Mouse (Mus musculus): Measurements from ENCODE around the gene Rab11fip5.

Gene Rab11fip5

GRCm38 (mm10) chr6:85373951-85374733, at the start of gene Rab11fip5:
Rab11fip5 (minus strand) TSS chr6:85374634.
- DNase-seq = no peak

- no peak for DNase-seq
Observed at GRCm38 (mm10) chr6:85423836-85424379, 49.5 kb upstream of the Rab11fip5 start, which contains the start of gene Noto. Noto (plus strand) TSS chr6:85423886.

GRCm38 (mm10) chr6:85419150-85419549, 44.7 kb upstream of the Rab11fip5 start:
- DNase-seq = no peak

- no peak for DNase-seq
Observed at GRCm38 (mm10) chr6:85415829-85416228, 41.4 kb upstream of the Rab11fip5 start.

GRCm38 (mm10) chr6:85410771-85411273, 36.4 kb upstream of the Rab11fip5 start:
- peak; percentile 15 to 30 for DNase-seq

- DNase-seq = no peak
Observed at GRCm38 (mm10) chr6:85409003-85409402, 34.6 kb upstream of the Rab11fip5 start.

- DNase-seq = no peak
Observed at GRCm38 (mm10) chr6:85403039-85403438, 28.6 kb upstream of the Rab11fip5 start.

- DNase-seq = no peak
Observed at GRCm38 (mm10) chr6:85402613-85403012, 28.2 kb upstream of the Rab11fip5 start.

GRCm38 (mm10) chr6:85399715-85400114, 25.3 kb upstream of the Rab11fip5 start:
- DNase-seq = no peak

- DNase-seq = peak; percentile 50 to 61
Observed at GRCm38 (mm10) chr6:85397165-85397564, 22.7 kb upstream of the Rab11fip5 start.

GRCm38 (mm10) chr6:85395360-85395759, 20.9 kb upstream of the Rab11fip5 start:
- no peak for DNase-seq

- DNase-seq = peak; percentile 76
Observed at GRCm38 (mm10) chr6:85391803-85392202, 17.4 kb upstream of the Rab11fip5 start.

- DNase-seq = no peak
Observed at GRCm38 (mm10) chr6:85388608-85389007, 14.2 kb upstream of the Rab11fip5 start.

GRCm38 (mm10) chr6:85382791-85383190, 8.4 kb upstream of the Rab11fip5 start:
- no peak for DNase-seq

- no peak for DNase-seq
Observed at GRCm38 (mm10) chr6:85381648-85382020, 7.2 kb upstream of the Rab11fip5 start.

- peak; percentile 11 to 19 for DNase-seq
Observed at GRCm38 (mm10) chr6:85380901-85381647, 6.6 kb upstream of the Rab11fip5 start.

- peak; percentile 72 to 75 for DNase-seq
Observed at GRCm38 (mm10) chr6:85380201-85380900, 5.9 kb upstream of the Rab11fip5 start.

- DNase-seq = no peak
Observed at GRCm38 (mm10) chr6:85378629-85379028, 4.2 kb upstream of the Rab11fip5 start.

- DNase-seq = no peak
Observed at GRCm38 (mm10) chr6:85377876-85378275, 3.4 kb upstream of the Rab11fip5 start.

GRCm38 (mm10) chr6:85377066-85377734, 2.8 kb upstream of the Rab11fip5 start:
- DNase-seq = no peak

GRCm38 (mm10) chr6:85374734-85375114, 290 bp upstream of the Rab11fip5 start:
- DNase-seq = peak; percentile 98
